Mouse (Mus musculus) kidney, adult 8-10 months (tissue): ENCODE measurements around the gene Tmem200b.

Experiments used
- DNase-seq, 2 experiments: peaks; one replicate each; pipeline ENCODE4 v3.0.0; 2022

Tmem200b gene

GRCm38 (mm10) chr4:131921461-131922346 lies at the start of gene Tmem200b:
Gene Tmem200b (plus strand): TSS chr4:131921771.
- DNase-seq, result no peak

GRCm38 (mm10) chr4:131872672-131873292 lies 48.8 kb upstream of the Tmem200b start:
- no peak for DNase-seq

GRCm38 (mm10) chr4:131873293-131874168 lies 48.0 kb upstream of the Tmem200b start, which contains the start of gene Srsf4:
Gene Srsf4 (plus strand): TSS chr4:131873617.
- peak; percentile 92 to 93 for DNase-seq

- no peak for DNase-seq
These were observed 47.4 kb upstream of the Tmem200b start for GRCm38 (mm10) chr4:131874169-131874536.

GRCm38 (mm10) chr4:131874567-131874966 lies 47.0 kb upstream of the Tmem200b start:
- DNase-seq, result no peak

- DNase-seq, result no peak
These were observed 46.3 kb upstream of the Tmem200b start for GRCm38 (mm10) chr4:131875242-131875641.

GRCm38 (mm10) chr4:131876836-131877235 lies 44.7 kb upstream of the Tmem200b start:
- no peak for DNase-seq

GRCm38 (mm10) chr4:131879692-131880091 lies 41.9 kb upstream of the Tmem200b start:
- no peak for DNase-seq

- no peak for DNase-seq
These were observed 40.3 kb upstream of the Tmem200b start for GRCm38 (mm10) chr4:131881306-131881705.

GRCm38 (mm10) chr4:131883571-131883970 lies 38.0 kb upstream of the Tmem200b start:
- no peak for DNase-seq

GRCm38 (mm10) chr4:131885376-131885775 lies 36.2 kb upstream of the Tmem200b start:
- no peak for DNase-seq

- DNase-seq, result no peak
These were observed 33.0 kb upstream of the Tmem200b start for GRCm38 (mm10) chr4:131888564-131888963.

GRCm38 (mm10) chr4:131890692-131891091 lies 30.9 kb upstream of the Tmem200b start:
- DNase-seq, result no peak

- no peak for DNase-seq
These were observed 24.5 kb upstream of the Tmem200b start for GRCm38 (mm10) chr4:131897109-131897508.

- peak; percentile 76 to 84 for DNase-seq
These were observed 23.8 kb upstream of the Tmem200b start for GRCm38 (mm10) chr4:131897787-131898186.

GRCm38 (mm10) chr4:131898503-131899179 lies 22.9 kb upstream of the Tmem200b start:
- no peak for DNase-seq

- no peak for DNase-seq
These were observed 22.4 kb upstream of the Tmem200b start for GRCm38 (mm10) chr4:131899180-131899554.

GRCm38 (mm10) chr4:131901090-131901489 lies 20.5 kb upstream of the Tmem200b start:
- no peak for DNase-seq

GRCm38 (mm10) chr4:131904478-131904877 lies 17.1 kb upstream of the Tmem200b start:
- peak in 1 of 2 experiments; percentile 72 for DNase-seq

GRCm38 (mm10) chr4:131906423-131906822 lies 15.1 kb upstream of the Tmem200b start:
- DNase-seq, result no peak

- DNase-seq, result no peak
These were observed 13.7 kb upstream of the Tmem200b start for GRCm38 (mm10) chr4:131907912-131908311.

- DNase-seq, result no peak
These were observed 11.2 kb upstream of the Tmem200b start for GRCm38 (mm10) chr4:131910237-131910994.
